Mouse (Mus musculus) fat pad, adult 2 months (tissue): ENCODE data around the gene Babam2.
"Not testable (repeated sequence)": the region's sequence is repeated elsewhere in the genome, so short reads cannot be mapped to it uniquely, and the experiment has no call there.

Experiments used
- DNase-seq: peaks from one replicate; pipeline ENCODE4 v3.0.0-alpha.2; 2011; ENCODE audit warnings: low read depth, low spot score; ENCODE audit errors: extremely low read depth

The Babam2 gene

DNA sequence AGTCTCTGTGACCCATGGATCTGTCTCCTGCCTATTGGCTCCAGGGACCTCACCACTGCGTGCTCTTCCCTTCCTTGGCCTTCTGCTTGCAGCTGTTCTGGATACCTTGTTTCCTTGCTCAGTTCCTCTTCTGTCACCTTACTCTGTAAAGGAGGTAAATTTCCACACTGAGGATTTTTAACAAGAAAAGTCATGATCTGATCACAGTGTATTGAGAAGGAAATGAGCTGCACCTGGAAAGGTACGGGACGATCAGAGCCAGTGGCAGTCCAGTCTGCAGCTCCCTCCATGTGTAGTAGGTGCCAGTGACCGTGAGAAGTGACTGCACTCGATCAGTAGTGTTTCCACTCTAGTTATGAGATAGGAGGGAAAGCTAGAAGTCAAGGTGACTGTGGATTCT lies 129.8 kb downstream of the Babam2 start:
- DNase-seq, result no peak

DNA sequence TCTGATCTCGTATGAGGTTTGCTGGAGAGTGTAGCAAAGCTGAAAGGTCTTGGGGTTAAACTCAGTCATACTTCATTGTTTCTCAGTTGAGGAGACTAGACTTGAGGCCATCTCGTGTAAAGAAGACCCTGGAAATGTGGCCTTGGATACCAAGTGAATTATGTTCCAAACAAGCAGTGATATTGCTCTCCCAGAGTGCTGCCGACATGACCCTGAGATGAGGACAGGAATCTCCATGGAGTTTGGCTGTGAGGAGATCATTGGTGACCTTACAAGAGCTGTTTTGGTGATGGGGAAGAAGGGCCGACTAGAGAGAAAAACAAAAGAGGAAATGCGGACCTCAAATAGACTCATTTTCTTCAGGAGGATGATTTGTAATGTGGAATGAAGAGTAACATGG lies 130.4 kb downstream of the Babam2 start:
- no peak for DNase-seq

DNA sequence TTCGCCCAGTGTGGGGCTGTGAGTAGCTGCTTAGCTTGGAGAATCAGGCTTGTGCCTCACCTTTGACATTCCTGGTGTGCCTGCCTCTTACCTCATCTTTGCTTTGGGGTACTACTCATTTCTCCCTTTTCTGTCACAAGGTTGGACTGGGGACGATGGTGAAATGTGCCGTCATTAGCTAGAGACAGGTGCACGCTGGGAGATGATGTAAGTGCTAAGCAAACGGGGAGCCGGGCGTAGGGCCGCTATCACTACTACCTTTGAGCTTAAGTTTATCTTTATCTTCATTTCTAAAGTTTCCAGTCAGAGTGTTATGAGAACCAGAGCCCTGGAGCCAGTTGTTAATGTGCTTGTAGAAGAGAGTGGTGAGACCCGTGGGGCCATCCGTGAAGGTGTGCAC lies 131.3 kb downstream of the Babam2 start:
- no peak for DNase-seq

DNA sequence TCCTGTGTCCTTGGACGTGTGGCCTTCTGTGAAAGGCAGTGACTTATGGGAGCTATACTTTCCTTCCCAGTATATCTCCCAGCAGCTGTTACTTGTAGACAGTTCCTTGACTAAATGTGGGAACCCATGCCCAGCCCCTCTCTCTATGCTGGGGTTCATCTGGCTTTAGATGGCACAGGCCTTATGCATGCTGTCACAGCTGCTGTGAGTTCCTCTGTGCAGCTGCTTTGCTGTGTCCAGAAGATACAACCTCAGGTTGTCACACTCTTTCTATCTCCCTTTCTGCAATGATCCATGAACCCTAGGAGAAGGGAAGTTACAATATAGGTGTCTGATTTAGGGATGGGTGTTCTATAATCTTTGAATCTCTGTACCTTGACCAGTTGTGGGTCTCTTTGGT lies 132.1 kb downstream of the Babam2 start:
- no peak for DNase-seq

DNA sequence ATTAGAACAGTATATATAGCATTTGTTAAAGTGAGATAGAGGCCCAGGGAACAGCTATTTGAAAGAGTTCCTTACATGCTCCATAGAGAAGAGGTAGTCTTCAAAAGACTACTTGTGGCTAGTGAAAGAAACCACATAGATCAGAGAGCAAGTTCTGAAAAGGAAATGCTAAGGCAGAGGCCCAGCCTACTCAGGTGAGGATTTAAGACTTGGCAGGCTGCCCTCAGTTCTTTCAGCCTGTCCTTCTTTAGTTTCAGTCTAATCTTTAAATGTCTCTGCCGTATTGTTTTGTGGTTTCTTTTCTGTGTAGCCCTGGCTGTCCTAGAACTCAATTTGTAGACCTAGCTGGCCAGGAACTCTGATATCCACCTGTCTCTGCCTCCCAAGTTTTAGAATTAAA lies 134.1 kb downstream of the Babam2 start:
- no peak for DNase-seq

DNA sequence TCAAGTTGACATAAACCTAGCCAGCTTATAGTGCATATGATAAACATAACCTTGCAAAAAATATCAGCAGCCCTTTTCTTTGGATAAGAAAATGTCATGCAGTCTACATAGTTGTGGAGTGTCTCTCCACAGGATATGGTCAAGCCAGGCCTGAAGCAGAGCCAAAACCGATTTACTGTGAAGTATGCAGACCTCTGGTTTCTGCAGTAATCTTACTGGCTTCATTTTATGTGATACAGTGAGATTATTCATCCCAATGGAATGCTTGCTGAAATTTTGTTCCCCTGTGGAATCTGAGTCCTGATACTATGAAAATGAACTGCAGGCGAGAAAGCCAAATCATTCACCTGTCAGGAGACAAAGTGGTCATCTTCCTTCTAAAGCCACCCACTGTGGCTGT lies 138.2 kb downstream of the Babam2 start:
- DNase-seq, result no peak

DNA sequence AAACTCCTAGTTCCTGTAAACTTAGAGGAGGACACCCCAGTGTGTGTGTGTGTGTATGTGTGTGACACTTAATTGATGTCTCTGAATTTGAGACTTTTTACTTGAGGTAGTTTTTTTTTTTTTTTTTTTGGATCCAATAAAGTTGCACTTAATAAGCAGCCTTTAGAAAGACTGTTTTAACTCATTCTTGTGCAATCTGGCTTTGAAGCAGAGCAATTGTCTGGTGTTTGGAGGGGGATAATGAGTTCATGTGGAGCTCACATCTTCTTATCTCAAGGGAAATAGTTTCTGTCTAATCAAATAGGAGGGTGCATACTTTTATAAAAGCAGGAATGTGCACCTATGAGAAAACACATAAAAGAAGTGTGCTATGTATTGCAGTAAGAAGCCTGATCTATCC lies 142.5 kb downstream of the Babam2 start:
- no peak for DNase-seq

DNA sequence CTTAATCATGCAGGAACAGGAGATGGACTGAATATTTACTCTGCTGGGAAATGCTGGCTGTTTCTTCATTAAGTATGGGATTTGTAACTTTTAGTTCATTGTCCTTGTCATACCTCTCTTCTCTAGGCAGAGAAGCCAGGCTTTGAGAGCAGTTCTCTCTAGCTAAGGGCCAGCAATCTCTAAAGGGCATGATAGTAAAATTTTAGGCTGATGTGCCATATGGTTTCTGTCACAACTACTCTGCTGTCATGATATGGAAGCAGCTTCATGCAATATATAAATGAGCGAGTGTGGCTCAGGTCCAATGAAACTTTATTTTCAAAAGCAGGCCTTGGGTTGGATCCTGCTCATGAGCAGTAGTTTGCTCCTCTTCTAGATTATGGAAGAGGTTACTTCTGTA lies 142.9 kb downstream of the Babam2 start:
- DNase-seq, result no peak

DNA sequence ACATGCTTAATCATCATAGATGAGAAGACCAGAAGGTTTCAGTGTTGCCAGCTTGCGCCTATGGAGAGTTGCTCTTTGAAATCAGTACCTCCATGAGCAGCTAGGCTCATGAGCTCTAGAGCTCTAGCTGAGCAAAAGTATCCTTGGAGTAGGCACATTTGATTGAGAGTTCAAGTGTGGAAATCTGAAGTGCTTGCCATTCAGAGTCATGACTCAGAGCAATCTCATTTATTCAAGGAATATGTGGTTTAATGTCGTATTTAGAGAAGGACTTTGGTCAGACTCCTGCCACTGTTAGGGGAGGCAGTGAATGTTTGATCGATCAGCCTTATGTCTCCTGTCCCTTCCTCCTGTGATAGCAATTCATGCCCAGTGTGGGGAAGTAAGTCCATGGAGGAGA lies 147.4 kb downstream of the Babam2 start:
- DNase-seq, result no peak

DNA sequence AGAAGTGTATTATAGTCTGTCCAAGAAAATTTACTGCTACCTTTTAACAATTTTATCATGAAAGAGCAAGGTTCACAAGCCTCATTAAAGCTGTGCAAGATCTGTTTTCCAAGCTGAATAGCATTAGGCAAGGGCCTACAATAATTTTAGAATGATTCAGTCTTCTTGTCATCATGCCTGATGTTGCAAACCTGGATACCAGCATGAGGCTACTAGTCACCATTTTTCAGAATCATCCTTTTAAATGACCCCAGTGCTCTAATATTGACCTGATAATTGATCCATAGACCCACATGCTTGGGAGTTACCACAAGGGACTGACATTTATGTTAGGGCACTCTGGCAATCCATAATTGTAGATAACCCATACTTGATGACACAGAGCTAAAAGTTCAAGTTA lies 149.5 kb downstream of the Babam2 start:
- DNase-seq, result no peak

DNA sequence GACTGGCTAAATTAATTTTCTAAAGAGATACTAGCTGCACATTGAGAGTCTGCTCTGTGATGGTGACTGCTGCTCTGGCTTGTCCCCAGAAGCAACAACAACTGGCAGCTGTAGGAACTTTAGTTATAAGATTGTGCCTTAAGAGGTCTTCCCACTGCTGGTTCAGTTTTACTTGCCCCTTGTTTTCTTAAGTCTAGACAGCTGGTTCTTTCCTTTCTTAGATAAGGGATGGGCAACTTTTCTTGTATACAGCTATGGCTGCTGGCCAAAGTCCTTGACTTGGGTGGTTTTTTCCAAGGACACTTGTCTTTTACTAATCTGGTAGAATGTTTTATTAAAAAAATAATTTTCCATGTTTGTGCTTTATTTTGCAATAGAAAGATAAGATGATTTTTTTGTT lies 151.5 kb downstream of the Babam2 start:
- no peak for DNase-seq

DNA sequence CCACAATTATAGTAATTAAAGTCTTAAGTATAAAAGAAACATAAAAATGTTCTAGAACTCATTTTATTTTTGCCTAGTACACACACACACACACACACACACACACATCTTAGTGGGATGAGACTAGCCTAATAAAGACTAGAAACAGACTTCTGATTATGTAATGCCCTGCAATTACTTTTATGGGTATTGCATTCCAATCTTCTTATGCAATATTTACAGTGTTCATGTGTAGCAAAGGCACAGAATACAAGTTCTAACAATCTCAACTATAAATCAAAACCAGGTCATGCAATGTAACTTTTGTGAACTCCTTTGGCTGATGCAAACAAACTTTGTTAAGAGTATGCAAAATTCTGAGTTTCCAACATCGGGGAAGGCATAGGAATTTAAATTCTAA lies 155.3 kb downstream of the Babam2 start:
- DNase-seq, result peak; percentile 87

DNA sequence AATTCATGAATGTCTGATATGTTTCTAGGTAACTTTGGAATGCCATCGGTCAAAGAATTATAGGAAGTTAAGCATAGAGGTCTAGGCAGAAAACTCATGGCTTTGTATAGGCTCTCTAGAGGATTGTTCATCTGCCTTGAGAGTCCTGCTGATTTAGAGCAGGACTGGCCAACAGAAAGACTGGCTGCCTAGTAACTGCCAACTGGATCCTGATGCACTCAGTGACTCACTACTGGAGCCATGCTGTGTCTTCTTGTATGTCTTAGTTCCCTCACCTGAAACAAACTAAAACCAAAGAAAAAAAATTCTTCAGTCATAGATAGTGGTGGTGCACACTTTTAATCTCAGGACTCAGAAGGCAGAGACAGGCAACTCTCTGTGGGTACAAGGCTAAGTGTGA lies 156.3 kb downstream of the Babam2 start:
- DNase-seq, result no peak

DNA sequence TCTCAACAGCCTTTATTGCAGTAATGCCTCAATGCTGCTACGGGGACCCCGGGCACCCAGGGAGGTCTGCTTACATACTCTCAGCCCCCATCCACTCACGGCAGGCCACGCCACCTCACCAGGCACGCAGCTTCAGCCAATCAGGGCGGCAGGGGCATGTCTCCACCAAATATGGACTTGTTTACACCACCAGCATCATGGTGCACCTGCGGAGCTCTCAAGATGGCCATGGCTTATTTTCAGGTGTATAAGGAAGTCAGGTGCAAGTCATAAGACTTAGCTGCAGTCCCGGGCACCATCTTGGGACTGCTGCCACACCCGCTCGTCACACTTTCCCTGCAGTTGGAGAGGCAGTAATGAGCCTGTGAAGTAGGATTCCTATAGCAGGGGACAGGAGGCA lies 161.4 kb downstream of the Babam2 start:
- not testable (repeated sequence) for DNase-seq

DNA sequence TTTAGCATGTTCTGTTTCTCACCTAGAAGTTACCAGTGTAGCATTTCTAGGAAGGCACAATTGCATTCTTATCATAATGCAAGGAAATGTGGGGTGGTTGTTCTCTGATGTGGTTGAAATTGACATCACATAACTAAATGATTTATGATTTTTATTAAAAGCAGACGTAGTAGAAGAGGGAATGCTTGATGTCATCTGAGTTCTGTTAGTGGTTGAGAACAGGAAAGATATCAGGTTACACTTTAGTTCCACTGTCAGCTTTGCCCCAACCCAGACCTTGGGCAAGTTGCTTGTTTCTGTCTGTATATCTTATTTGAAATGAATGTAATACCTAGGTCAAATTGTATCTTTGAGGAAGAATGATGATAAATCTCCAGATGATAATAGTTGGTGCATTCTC lies 162.9 kb downstream of the Babam2 start:
- no peak for DNase-seq

DNA sequence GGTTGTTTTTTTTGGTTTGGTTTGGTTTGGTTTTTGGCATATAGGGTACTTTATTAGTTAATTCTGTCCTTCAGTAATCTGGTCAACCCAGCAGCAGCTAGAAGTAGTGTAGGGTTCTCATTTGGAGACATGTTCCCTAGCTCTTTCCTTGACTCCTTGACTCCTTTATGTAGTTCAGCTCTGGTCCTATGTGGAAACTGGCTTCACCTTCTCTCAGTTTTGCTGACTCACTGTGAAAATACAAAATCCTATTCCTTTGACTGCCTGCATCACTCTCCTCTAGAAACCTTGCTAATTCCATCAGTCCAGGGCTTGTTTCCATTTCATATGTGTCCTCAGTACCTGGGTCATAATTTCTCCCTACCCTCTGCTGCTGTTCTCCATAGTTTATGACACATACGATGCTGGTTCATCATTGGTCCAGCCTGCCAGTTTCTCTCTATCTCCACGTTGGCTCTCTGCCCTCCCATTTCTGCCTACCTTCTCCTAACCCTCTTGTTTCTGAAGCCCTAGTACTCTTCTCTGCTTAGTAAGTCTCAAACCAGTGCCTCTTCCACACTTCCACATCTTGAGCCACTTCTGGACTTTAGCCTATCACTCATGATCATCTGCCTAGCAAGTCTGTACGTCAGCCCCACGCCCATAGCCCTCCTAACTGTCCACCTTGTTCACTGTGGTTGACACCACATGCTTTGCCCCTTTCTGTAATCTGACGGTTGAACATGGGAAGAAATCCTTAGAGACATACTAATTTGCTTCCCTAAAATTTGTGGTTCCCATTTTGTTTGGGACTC lies 163.5 kb downstream of the Babam2 start:
- no peak for DNase-seq

DNA sequence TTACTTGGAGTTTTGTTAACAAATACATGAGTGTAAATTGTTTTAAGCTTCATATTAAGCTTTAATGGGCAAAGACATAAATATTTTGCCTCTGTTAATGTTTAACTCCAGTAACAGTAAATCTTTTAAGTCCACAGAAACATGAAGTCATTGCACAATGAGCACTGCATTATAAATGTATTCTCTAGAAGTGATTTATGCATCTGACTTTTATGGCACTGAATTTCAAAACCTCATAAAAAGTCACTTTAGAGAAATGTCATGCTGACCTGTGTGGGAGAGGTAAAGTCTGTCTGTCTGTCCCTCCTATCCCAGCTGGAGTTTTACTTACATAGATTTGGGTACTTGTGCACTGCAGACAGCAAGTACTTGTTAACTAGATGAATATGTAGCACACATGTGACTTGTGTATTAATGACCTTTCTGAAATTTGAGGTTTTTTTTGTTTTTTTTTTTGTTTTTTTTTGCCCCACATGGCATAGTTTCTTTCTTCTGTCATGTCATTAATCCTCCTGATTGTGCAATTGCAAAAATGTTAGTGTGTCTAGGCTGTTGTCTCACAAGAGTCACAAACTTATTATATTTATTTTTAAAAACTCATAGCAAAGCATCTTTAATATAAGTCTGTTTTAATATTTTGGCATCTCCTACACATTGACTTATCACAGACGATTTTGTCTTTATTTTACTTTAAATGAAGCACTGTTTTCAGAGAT lies 165.4 kb downstream of the Babam2 start:
- DNase-seq, result peak; percentile 70

DNA sequence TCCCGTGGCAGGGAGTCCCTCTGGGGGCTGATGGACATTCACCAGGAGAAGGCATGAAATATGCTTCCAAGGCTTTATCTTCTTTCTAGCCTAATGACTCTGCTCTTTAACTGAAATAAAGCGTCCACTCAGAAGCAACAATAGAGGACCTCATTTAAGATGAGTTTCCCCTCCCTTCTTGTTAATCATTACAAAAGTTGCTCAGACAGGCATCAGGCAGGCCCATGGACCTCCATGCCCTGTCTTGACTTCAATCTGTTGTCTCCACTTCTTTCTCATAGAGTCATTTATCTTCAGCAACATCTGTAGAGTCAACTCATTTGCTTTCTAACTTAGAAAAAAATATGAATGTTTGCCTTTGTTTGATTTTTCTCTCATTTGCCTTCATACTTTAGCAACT lies 166.6 kb downstream of the Babam2 start:
- DNase-seq, result no peak

DNA sequence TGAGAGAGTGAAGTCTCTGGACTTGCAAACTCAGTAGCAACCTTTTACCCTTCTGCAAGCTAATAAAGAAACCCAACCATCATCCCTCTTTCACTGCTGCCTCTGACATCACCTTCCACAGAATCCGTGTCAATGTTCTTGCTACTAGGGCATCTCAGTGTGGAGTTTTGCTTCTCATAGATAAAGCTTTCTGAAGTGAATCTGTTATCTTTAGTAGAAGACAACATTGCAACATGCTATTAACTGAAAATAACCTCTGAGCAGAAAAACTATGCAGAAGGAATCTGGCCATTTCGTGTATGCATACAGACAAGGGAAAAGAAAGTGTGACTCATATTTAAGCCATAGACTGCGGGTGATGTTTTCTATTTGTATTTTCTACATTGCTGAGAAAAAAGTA lies 168.6 kb downstream of the Babam2 start:
- no peak for DNase-seq

DNA sequence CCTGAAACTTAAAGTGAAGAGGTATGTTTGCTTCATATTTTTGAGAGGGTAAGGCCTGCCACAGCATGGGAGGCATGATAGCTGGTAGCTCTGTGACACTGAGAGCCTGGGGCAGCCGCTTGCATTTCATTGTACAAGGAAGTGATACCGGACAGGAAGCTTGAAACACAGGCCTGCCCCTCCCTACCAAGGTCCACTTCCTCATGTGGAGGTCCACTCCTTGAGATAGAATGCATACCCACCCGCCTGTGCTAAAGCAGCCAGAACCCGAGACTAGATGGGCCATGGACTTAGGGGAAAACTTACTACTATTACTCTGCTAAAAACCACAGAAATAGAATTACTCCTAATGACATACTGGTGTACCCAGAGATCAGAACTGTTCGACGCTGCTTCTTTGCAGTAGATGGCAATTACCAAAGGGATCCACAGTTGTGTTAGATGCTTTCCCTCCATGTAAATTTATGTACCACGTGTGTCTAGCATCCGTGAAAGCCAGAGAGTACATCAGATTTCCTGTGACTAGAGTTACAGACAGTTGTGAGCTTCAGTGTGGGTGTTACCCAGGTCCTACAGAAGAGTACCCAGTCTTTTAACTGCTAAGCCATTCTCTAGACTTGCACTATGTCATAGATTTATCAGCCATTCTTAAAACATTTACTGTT lies 173.5 kb downstream of the Babam2 start:
- DNase-seq, result no peak

DNA sequence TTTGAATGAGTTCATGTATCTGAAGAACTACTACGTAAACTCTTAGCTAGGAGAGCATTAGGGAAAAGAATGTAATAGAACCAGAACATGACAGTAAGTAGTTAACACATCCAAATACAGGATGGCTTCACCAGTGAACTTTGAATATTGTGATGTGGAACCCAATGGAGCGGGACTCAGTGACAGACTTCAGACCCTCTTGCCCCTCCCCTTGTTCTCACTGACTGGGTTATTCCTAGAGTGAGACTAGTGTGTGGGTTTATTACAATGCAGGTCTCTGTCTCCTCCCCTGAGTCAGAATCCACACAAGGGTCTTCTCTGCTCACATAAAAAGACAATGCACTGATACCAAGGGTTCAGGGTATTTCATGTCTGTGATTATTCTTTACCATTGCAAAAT lies 175.8 kb downstream of the Babam2 start:
- DNase-seq, result no peak

DNA sequence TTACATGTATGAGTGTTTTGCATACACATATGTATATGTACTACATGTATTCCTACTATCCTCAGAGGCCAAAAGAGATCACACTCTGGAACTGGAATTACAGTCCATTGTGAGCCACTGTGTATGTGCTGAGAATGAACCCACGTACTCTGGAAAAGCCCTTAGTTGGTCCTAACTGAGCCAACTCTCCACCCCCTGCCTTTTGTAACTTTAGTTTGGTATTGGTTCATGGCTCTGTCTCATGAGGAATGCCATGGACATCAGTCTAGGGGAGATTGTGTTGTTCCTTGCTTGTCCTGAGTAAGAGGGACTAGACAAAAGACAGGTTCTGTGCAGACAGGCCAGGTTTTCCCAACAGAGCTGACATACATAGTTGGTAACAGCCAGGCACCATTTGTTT lies 177.1 kb downstream of the Babam2 start:
- peak; percentile 55 for DNase-seq
